In genomic region chr19:28964552-28964903, GRCm38 (mm10) we compare ENCODE assay signal across 8 mouse cellular contexts. TPM values are rescaled to one million over a fixed set of nuclear protein-coding genes. Genes with fewer than 3 reads are reported as not detected.
A peak's percentile ranks its signal among the peaks of the same experiment; 100 is the strongest.
DNase-seq lines count a peak whose midpoint lies in the region; ATAC-seq and TF ChIP-seq lines count a peak whose summit lies in the region.

No protein-coding gene starts in this region.

- peak; percentile 20 for ATAC-seq in heart, postnatal 0 days (ENCODE audit: insufficient read depth, low read depth)
- peak; percentile 28; the same call in 1 of the 2 replicates for ATAC-seq in hindbrain, embryonic 11.5 days (ENCODE audit: low FRiP score)
- peak; percentile 46; the same call in 1 of the 2 replicates for ATAC-seq in midbrain, embryonic 11.5 days (ENCODE audit: low FRiP score)

- no peak for DNase-seq in heart, postnatal 0 days (ENCODE audit: low spot score)
- DNase-seq in heart, postnatal 4 days, result no peak
- no peak for DNase-seq in hindbrain, embryonic 11.5 days (ENCODE audit: low spot score)
- DNase-seq in midbrain, embryonic 11.5 days (ENCODE audit: low spot score, missing footprints), result no peak
- DNase-seq in ovary, postnatal 14 days (ENCODE audit: low spot score), result no peak
- DNase-seq in retina, embryonic 14.5 days (ENCODE audit: low spot score), result no peak
- no peak for DNase-seq in spleen, postnatal 4 days (ENCODE audit: low spot score in 2 of 2)

- H3K27me3 ChIP-seq in heart, postnatal 0 days (ENCODE audit: control insufficient read depth, insufficient read depth, low read length), result no peaks in the 10 kb centered on the region
- H3K27me3 ChIP-seq in hindbrain, embryonic 11.5 days (ENCODE audit: control insufficient read depth, insufficient read depth, low read length), result 0 out of 2 replicates have a peak, but pooled peaks cover 2% of the 10 kb centered on the region
- H3K27me3 ChIP-seq in midbrain, embryonic 11.5 days (ENCODE audit: control insufficient read depth, insufficient read depth, low read length), result peaks cover 3% of the 10 kb centered on the region; the same call in 1 of the 2 replicates

- TF ChIP-seq EP300 in heart, postnatal 0 days (IDR thresholded peaks at IDR 0.05; ENCODE audit: low read depth), result no peak

- no peaks in the 10 kb centered on the region for H3K9me3 ChIP-seq in heart, postnatal 0 days (replicated peaks; ENCODE audit: control insufficient read depth, low read length)
- no peaks in the 10 kb centered on the region for H3K9me3 ChIP-seq in hindbrain, embryonic 11.5 days (ENCODE audit: control insufficient read depth, low read length)
- no peaks in the 10 kb centered on the region for H3K9me3 ChIP-seq in midbrain, embryonic 11.5 days (ENCODE audit: control insufficient read depth, low read length)

- H3K4me3 ChIP-seq in heart, postnatal 0 days (ENCODE audit: low read depth, low read length), result peak overlapping the region; percentile 97
- peak overlapping the region; percentile 86 for H3K4me3 ChIP-seq in bone marrow macrophage, adult 2 months (ENCODE audit: insufficient read depth, low read length)
- peak overlapping the region; percentile 77 for H3K4me3 ChIP-seq in hindbrain, embryonic 11.5 days (ENCODE audit: low read depth, low read length)
- peak overlapping the region; percentile 77 for H3K4me3 ChIP-seq in midbrain, embryonic 11.5 days (ENCODE audit: low read depth, low read length)

- TF ChIP-seq POLR2A in bone marrow macrophage, adult 2 months (IDR thresholded peaks at IDR 0.05; ENCODE audit: borderline replicate concordance, low read depth, low read length), result no peak

- peaks cover 19% of the 10 kb centered on the region for H3K4me1 ChIP-seq in heart, postnatal 0 days (ENCODE audit: control insufficient read depth, insufficient read depth)
- peaks cover 14% of the 10 kb centered on the region for H3K4me1 ChIP-seq in bone marrow macrophage, adult 2 months (ENCODE audit: control insufficient read depth, insufficient read depth, low read length)
- H3K4me1 ChIP-seq in hindbrain, embryonic 11.5 days (replicated peaks; ENCODE audit: control insufficient read depth, insufficient read depth, low read length), result peaks cover 2% of the 10 kb centered on the region; the same call in 1 of the 2 replicates
- H3K4me1 ChIP-seq in midbrain, embryonic 11.5 days (ENCODE audit: control insufficient read depth, insufficient read depth, low read length), result peaks cover 14% of the 10 kb centered on the region

- H3K9ac ChIP-seq in heart, postnatal 0 days (replicated peaks; ENCODE audit: low read depth, low read length), result peak overlapping the region; percentile 92
- H3K9ac ChIP-seq in hindbrain, embryonic 11.5 days (ENCODE audit: low read depth, low read length), result peak overlapping the region; percentile 88
- H3K9ac ChIP-seq in midbrain, embryonic 11.5 days (ENCODE audit: low read length), result peak overlapping the region; percentile 84

- no peak for TF ChIP-seq CTCF in heart, postnatal 0 days (IDR thresholded peaks at IDR 0.05; ENCODE audit: low read depth)
- no peak for TF ChIP-seq CTCF in bone marrow macrophage, adult 2 months (IDR thresholded peaks at IDR 0.05; ENCODE audit: low read depth, low read length)

- WGBS in heart, postnatal 0 days, result 7% methylated on average over 16 of the region's 16 CpGs
- 5% methylated on average over 16 of the region's 16 CpGs for WGBS in hindbrain, embryonic 11.5 days
- WGBS in midbrain, embryonic 11.5 days, result 3% methylated on average over 16 of the region's 16 CpGs

- H3K36me3 ChIP-seq in heart, postnatal 0 days (replicated peaks; ENCODE audit: control insufficient read depth, insufficient read depth, low read length), result no peaks in the 10 kb centered on the region
- no peaks in the 10 kb centered on the region for H3K36me3 ChIP-seq in hindbrain, embryonic 11.5 days (ENCODE audit: control insufficient read depth, insufficient read depth, low read length)
- H3K36me3 ChIP-seq in midbrain, embryonic 11.5 days (ENCODE audit: control insufficient read depth, insufficient read depth, low read length), result no peaks in the 10 kb centered on the region

- peak overlapping the region; percentile 77 for H3K4me2 ChIP-seq in heart, postnatal 0 days (ENCODE audit: low read depth, low read length)
- peak overlapping the region; percentile 83 for H3K4me2 ChIP-seq in hindbrain, embryonic 11.5 days (replicated peaks; ENCODE audit: low read depth, low read length)
- peak overlapping the region; percentile 92 for H3K4me2 ChIP-seq in midbrain, embryonic 11.5 days

- H3K27ac ChIP-seq in heart, postnatal 0 days (ENCODE audit: low read depth), result peak overlapping the region; percentile 96
- H3K27ac ChIP-seq in bone marrow macrophage, adult 2 months (ENCODE audit: insufficient read depth, low read depth, low read length), result no peak overlapping the region
- no peak overlapping the region for H3K27ac ChIP-seq in hindbrain, embryonic 11.5 days (ENCODE audit: low read depth, low read length)
- H3K27ac ChIP-seq in midbrain, embryonic 11.5 days (ENCODE audit: low read depth, low read length), result no peak overlapping the region

RNA-seq across cellular contexts. Expression of gene Plpp6, which starts 0.8 kb away (rescaled TPM):
- 8.8 and 13.0 TPM in 2 replicates for total RNA-seq in heart, postnatal 0 days (2014; rRNA removed; ENCODE audit: low replicate concordance)
- 4.4 and 5.5 TPM in 2 replicates for polyA plus RNA-seq in heart, postnatal 0 days (2015; fragmentation: Nextera tagmentation; extraction: Ambion mirVana)
- 1 to 10 TPM; 6.6 to 7.0 TPM for total RNA-seq in heart, postnatal 4 days (2021)
- polyA plus RNA-seq in bone marrow macrophage, adult 2 months (2012; ENCODE audit: insufficient read depth, insufficient read length, missing spikeins), result 13.0 and 14.5 TPM in 2 replicates
- 6.5 and 7.6 TPM in 2 replicates for polyA plus RNA-seq in hindbrain, embryonic 11.5 days (2014; fragmentation: Nextera tagmentation; extraction: Ambion mirVana)
- polyA plus RNA-seq in midbrain, embryonic 11.5 days (2014; fragmentation: Nextera tagmentation; extraction: Ambion mirVana), result 7.3 and 8.8 TPM in 2 replicates

RNA-seq across cellular contexts. Expression of gene 4430402I18Rik, which starts 3.1 kb away (rescaled TPM):
- total RNA-seq in heart, postnatal 0 days (2014; rRNA removed; ENCODE audit: low replicate concordance), result 3.1 and 24.2 TPM in 2 replicates
- polyA plus RNA-seq in heart, postnatal 0 days (2015; fragmentation: Nextera tagmentation; extraction: Ambion mirVana), result 19.1 and 28.4 TPM in 2 replicates
- total RNA-seq in heart, postnatal 4 days (2021), result 10 to 100 TPM; 16.1 to 19.5 TPM
- polyA plus RNA-seq in bone marrow macrophage, adult 2 months (2012; ENCODE audit: insufficient read depth, insufficient read length, missing spikeins), result 0.45 and 0.87 TPM in 2 replicates
- 0.32 and 0.71 TPM in 2 replicates for polyA plus RNA-seq in hindbrain, embryonic 11.5 days (2014; fragmentation: Nextera tagmentation; extraction: Ambion mirVana)
- polyA plus RNA-seq in midbrain, embryonic 11.5 days (2014; fragmentation: Nextera tagmentation; extraction: Ambion mirVana), result 0.46 and 0.63 TPM in 2 replicates

RNA-seq across cellular contexts. Expression of gene Cdc37l1, which starts 25.6 kb away (rescaled TPM):
- total RNA-seq in heart, postnatal 0 days (2014; rRNA removed; ENCODE audit: low replicate concordance), result 90.6 and 98.7 TPM in 2 replicates
- 44.0 and 50.3 TPM in 2 replicates for polyA plus RNA-seq in heart, postnatal 0 days (2015; fragmentation: Nextera tagmentation; extraction: Ambion mirVana)
- 10 to 100 TPM; 61.7 to 67.8 TPM for total RNA-seq in heart, postnatal 4 days (2021)
- 30.6 and 31.0 TPM in 2 replicates for polyA plus RNA-seq in bone marrow macrophage, adult 2 months (2012; ENCODE audit: insufficient read depth, insufficient read length, missing spikeins)
- polyA plus RNA-seq in hindbrain, embryonic 11.5 days (2014; fragmentation: Nextera tagmentation; extraction: Ambion mirVana), result 51.5 and 51.7 TPM in 2 replicates
- polyA plus RNA-seq in midbrain, embryonic 11.5 days (2014; fragmentation: Nextera tagmentation; extraction: Ambion mirVana), result 45.5 and 52.9 TPM in 2 replicates

Comparison
In these comparisons a context has a peak if more than half of its experiments do, and no peak if none do; other contexts are left out.
1. RNA of gene 4430402I18Rik, which starts 3.1 kb away (polyA plus RNA-seq): 19.1 to 28.4 TPM in heart, postnatal 0 days; 0.45 to 0.87 TPM in bone marrow macrophage, adult 2 months, 0.46 to 0.63 TPM in midbrain, embryonic 11.5 days and 0.32 to 0.71 TPM in hindbrain, embryonic 11.5 days; every median in the first group is over 10 times any median in the second.
2. Peak in every context shown above with its lines, with median percentiles within 50 percentile points of each other: ATAC-seq, H3K4me2 ChIP-seq, H3K4me3 ChIP-seq and H3K9ac ChIP-seq.